Mouse (Mus musculus): ENCODE data around the gene Glis3. TPM values are rescaled to one million over a fixed set of nuclear protein-coding genes. Genes with fewer than 3 reads are reported as not detected.

The Glis3 gene
- polyA plus RNA-seq, 1 experiment from 2014 or later = 2.0 TPM

- no peak overlapping the region for H3K27ac ChIP-seq (ENCODE audit: low read length)
- TF ChIP-seq CTCF (IDR thresholded peaks at IDR 0.05) = no peak
- TF ChIP-seq EP300 (IDR thresholded peaks at IDR 0.05) = no peak
- no peaks in the 10 kb centered on the region for H3K9me3 ChIP-seq (ENCODE audit: low read length)
- H3K36me3 ChIP-seq (ENCODE audit: insufficient read depth, low read length) = no peaks in the 10 kb centered on the region
- H3K4me1 ChIP-seq (ENCODE audit: insufficient read depth, low read depth, low read length) = no peaks in the 10 kb centered on the region
- ATAC-seq (no peak), DNase-seq (ENCODE audit: low spot score) (no peak)
- 90% methylated on average over 13 of the region's 13 CpGs for WGBS
- H3K4me3 ChIP-seq (ENCODE audit: low read depth, low read length) = no peak overlapping the region
- H3K4me2 ChIP-seq (replicated peaks; ENCODE audit: low read depth, low read length) = no peak overlapping the region
- H3K9ac ChIP-seq (replicated peaks; ENCODE audit: low read depth) = no peak overlapping the region
- no peaks in the 10 kb centered on the region for H3K27me3 ChIP-seq (replicated peaks; ENCODE audit: insufficient read depth, low read length)
Observed at GRCm38 (mm10) chr19:28529006-28529405, 150.9 kb downstream of the Glis3 start.

GRCm38 (mm10) chr19:28527446-28527845 lies 152.4 kb downstream of the Glis3 start:
- no peaks in the 10 kb centered on the region for H3K4me1 ChIP-seq (ENCODE audit: insufficient read depth, low read depth, low read length)
- ATAC-seq (no peak), DNase-seq (ENCODE audit: low spot score) (no peak)
- H3K4me3 ChIP-seq (ENCODE audit: low read depth, low read length) = no peak overlapping the region
- no peaks in the 10 kb centered on the region for H3K36me3 ChIP-seq (ENCODE audit: insufficient read depth, low read length)
- TF ChIP-seq EP300 (IDR thresholded peaks at IDR 0.05) (no peak), CTCF (IDR thresholded peaks at IDR 0.05) (no peak)
- WGBS = 95% methylated on average over 5 of the region's 5 CpGs
- no peak overlapping the region for H3K27ac ChIP-seq (ENCODE audit: low read length)
- no peak overlapping the region for H3K9ac ChIP-seq (replicated peaks; ENCODE audit: low read depth)
- no peak overlapping the region for H3K4me2 ChIP-seq (replicated peaks; ENCODE audit: low read depth, low read length)
- H3K9me3 ChIP-seq (ENCODE audit: low read length) = no peaks in the 10 kb centered on the region
- H3K27me3 ChIP-seq (replicated peaks; ENCODE audit: insufficient read depth, low read length) = no peaks in the 10 kb centered on the region

- DNase-seq (ENCODE audit: low spot score) (no peak), ATAC-seq (no peak)
- no peaks in the 10 kb centered on the region for H3K4me1 ChIP-seq (ENCODE audit: insufficient read depth, low read depth, low read length)
- H3K9ac ChIP-seq (replicated peaks; ENCODE audit: low read depth) = no peak overlapping the region
- 87% methylated on average over 3 of the region's 3 CpGs for WGBS
- TF ChIP-seq CTCF (IDR thresholded peaks at IDR 0.05) (no peak), EP300 (IDR thresholded peaks at IDR 0.05) (no peak)
- H3K27me3 ChIP-seq (replicated peaks; ENCODE audit: insufficient read depth, low read length) = no peaks in the 10 kb centered on the region
- H3K9me3 ChIP-seq (ENCODE audit: low read length) = no peaks in the 10 kb centered on the region
- no peaks in the 10 kb centered on the region for H3K36me3 ChIP-seq (ENCODE audit: insufficient read depth, low read length)
- no peak overlapping the region for H3K27ac ChIP-seq (ENCODE audit: low read length)
- no peak overlapping the region for H3K4me2 ChIP-seq (replicated peaks; ENCODE audit: low read depth, low read length)
- H3K4me3 ChIP-seq (ENCODE audit: low read depth, low read length) = no peak overlapping the region
Observed at GRCm38 (mm10) chr19:28525331-28525730, 154.5 kb downstream of the Glis3 start.

- ATAC-seq (no peak), DNase-seq (ENCODE audit: low spot score) (no peak)
- H3K27me3 ChIP-seq (replicated peaks; ENCODE audit: insufficient read depth, low read length) = no peaks in the 10 kb centered on the region
- no peak overlapping the region for H3K27ac ChIP-seq (ENCODE audit: low read length)
- no peaks in the 10 kb centered on the region for H3K9me3 ChIP-seq (ENCODE audit: low read length)
- no peak for TF ChIP-seq EP300 (IDR thresholded peaks at IDR 0.05)
- no peak for TF ChIP-seq CTCF (IDR thresholded peaks at IDR 0.05)
- H3K4me2 ChIP-seq (replicated peaks; ENCODE audit: low read depth, low read length) = no peak overlapping the region
- H3K36me3 ChIP-seq (ENCODE audit: insufficient read depth, low read length) = no peaks in the 10 kb centered on the region
- WGBS = 65% methylated on average over 3 of the region's 3 CpGs
- peaks cover 5% of the 10 kb centered on the region; the same call in 1 of the 2 replicates for H3K4me1 ChIP-seq (ENCODE audit: insufficient read depth, low read depth, low read length)
- H3K9ac ChIP-seq (replicated peaks; ENCODE audit: low read depth) = no peak overlapping the region
- no peak overlapping the region for H3K4me3 ChIP-seq (ENCODE audit: low read depth, low read length)
Observed at GRCm38 (mm10) chr19:28522289-28522688, 157.6 kb downstream of the Glis3 start.

- no peak for ATAC-seq
- no peak overlapping the region for H3K4me3 ChIP-seq (ENCODE audit: low read depth, low read length)
- WGBS = 59% methylated on average over 6 of the region's 6 CpGs
- no peak overlapping the region for H3K27ac ChIP-seq (ENCODE audit: low read length)
- H3K36me3 ChIP-seq (ENCODE audit: insufficient read depth, low read length) = no peaks in the 10 kb centered on the region
- H3K27me3 ChIP-seq (replicated peaks; ENCODE audit: insufficient read depth, low read length) = no peaks in the 10 kb centered on the region
- no peak overlapping the region for H3K4me2 ChIP-seq (replicated peaks; ENCODE audit: low read depth, low read length)
- peaks cover 7% of the 10 kb centered on the region; the same call in 1 of the 2 replicates for H3K4me1 ChIP-seq (ENCODE audit: insufficient read depth, low read depth, low read length)
- no peak for TF ChIP-seq EP300 (IDR thresholded peaks at IDR 0.05)
- no peak for TF ChIP-seq CTCF (IDR thresholded peaks at IDR 0.05)
- H3K9ac ChIP-seq (replicated peaks; ENCODE audit: low read depth) = no peak overlapping the region
- no peaks in the 10 kb centered on the region for H3K9me3 ChIP-seq (ENCODE audit: low read length)
- DNase-seq (ENCODE audit: low spot score) = no peak
Observed at GRCm38 (mm10) chr19:28520761-28521181, 159.1 kb downstream of the Glis3 start.

- Histone ChIP-seq H3K36me3 (ENCODE audit: insufficient read depth, low read length) (no peaks in the 10 kb centered on the region), H3K4me2 (replicated peaks; ENCODE audit: low read depth, low read length) (no peak overlapping the region), H3K9me3 (ENCODE audit: low read length) (no peaks in the 10 kb centered on the region), H3K4me1 (ENCODE audit: insufficient read depth, low read depth, low read length) (peaks cover 7% of the 10 kb centered on the region; the same call in 1 of the 2 replicates), H3K27me3 (replicated peaks; ENCODE audit: insufficient read depth, low read length) (no peaks in the 10 kb centered on the region), H3K4me3 (ENCODE audit: low read depth, low read length) (no peak overlapping the region), H3K27ac (ENCODE audit: low read length) (no peak overlapping the region), H3K9ac (replicated peaks; ENCODE audit: low read depth) (no peak overlapping the region)
- WGBS = 83% methylated on average over 8 of the region's 8 CpGs
- DNase-seq (ENCODE audit: low spot score) (no peak), ATAC-seq (no peak)
- TF ChIP-seq EP300 (IDR thresholded peaks at IDR 0.05) = no peak
- no peak for TF ChIP-seq CTCF (IDR thresholded peaks at IDR 0.05)
Observed at GRCm38 (mm10) chr19:28520128-28520745, 159.6 kb downstream of the Glis3 start.
